Mouse (Mus musculus): ENCODE measurements at regions not wholly inside any gene's neighbourhood (a gene's known extent, or its start where the extent isn't known, plus 50 kb on each side); places are given as distances from the start of the nearest gene placed in this dataset.

GRCm38 (mm10) chr9:112436094-112436493 lies 200.4 kb upstream of the Arpp21 start:
- DNase-seq (ENCODE audit: low spot score in 2 of 2) = peak; percentile 24 to 38

GRCm38 (mm10) chr9:112431920-112432437 lies 196.2 kb upstream of the Arpp21 start:
- DNase-seq (ENCODE audit: low spot score in 2 of 2) = no peak

- DNase-seq (ENCODE audit: low spot score in 2 of 2) = no peak
Observed at GRCm38 (mm10) chr9:112429196-112429595, 193.5 kb upstream of the Arpp21 start.

DNA sequence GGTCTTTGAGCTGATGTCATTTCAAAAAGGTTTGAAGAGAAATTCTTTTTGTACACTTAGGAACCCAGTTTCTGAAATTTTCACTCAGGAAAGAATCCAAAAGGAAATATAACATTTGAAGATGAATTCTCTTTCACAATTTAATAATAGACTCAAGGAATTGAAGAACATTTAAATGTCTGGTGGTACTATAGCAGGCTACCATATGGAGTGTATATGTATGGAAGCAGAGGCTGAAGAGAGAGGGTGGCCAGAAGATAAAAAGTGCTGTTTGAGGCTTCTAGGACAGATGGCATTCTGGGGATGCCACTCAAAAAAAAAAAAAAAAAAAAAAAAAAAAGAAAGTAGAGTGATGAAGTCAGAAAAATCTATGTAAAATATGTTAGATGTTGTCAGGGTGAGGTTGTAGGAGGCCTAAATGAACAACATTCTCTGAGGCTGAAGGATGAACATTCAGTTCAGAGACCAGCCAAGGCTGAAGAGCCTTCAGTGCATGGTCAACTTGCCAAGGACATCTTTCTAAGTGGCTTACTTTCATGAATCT lies 170.1 kb upstream of the Arpp21 start:
- no peak for DNase-seq (ENCODE audit: low spot score in 2 of 2)

DNA sequence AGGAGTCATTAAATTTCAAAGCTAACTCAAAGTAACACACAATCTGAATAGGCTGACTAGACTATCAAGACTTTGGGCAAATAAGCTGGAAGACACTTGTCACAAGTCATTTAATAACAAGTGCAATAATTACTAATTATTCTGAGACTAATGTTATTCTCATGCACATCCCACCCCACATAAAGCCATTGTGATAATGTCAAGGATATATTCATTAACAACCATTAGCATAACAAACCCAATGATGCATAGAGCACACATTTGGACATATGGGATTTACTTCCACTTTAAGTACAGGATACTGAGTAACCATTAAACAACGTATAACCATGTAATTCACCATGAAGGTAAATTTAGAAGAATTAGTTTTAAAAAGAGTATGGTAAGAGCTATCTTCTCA lies 135.0 kb upstream of the Arpp21 start:
- DNase-seq (ENCODE audit: low spot score in 2 of 2) = no peak

- no peak for DNase-seq (ENCODE audit: low spot score in 2 of 2)
Observed at GRCm38 (mm10) chr9:112367291-112367690, 131.6 kb upstream of the Arpp21 start.

- DNase-seq (ENCODE audit: low spot score in 2 of 2) = peak; percentile 20 to 30
Observed at GRCm38 (mm10) chr9:112361355-112361754, 125.6 kb upstream of the Arpp21 start.

DNA sequence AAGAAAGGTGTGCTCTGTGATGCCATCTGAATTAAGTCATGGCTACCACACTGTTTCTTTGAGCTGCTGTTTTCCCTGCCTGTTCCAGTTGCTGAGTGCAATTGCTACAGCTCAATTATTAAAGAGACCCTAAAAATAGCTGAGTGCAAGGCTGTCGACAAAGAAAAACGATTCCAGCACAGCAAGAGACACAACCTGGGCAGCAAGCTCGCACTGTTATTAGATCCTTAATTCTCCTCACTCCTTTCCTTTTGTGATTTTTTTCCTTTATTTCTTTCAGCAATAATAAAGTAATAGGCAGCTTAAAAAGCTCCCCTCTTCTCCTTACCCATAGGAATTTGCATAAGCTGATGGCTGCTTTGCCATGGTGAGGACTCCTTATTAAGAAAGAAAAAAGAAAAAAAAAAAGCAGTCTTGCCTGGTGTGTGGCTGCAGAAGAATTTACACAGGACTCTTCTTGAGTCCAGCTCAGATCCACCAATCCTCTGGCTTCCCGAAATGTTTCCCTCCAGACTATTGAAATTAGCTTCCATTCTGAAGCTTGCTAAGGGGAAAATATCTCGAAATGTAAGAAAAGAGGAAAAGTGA lies 123.1 kb upstream of the Arpp21 start:
- no peak for DNase-seq (ENCODE audit: low spot score in 2 of 2)

GRCm38 (mm10) chr9:112353196-112353595 lies 117.5 kb upstream of the Arpp21 start:
- no peak for DNase-seq (ENCODE audit: low spot score in 2 of 2)

DNA sequence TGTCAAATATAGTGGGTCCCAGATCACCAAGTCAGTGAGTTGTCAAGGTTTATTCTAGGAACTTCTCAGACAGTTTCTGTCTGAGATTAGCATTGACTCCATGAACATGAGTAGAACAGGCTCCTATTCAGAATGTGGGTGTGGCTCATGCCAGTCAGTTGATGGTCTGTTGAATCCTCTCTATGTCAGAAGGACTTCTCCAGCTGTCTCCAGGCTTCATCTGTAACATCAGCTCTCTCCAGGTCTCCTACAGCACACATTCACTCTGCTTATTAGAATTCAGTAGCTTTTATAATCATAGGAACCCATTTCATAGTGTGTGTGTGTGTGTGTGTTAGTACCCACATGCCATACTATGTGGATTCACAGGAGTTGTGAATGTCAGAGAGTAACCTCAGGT lies 113.2 kb upstream of the Arpp21 start:
- no peak for DNase-seq (ENCODE audit: low spot score in 2 of 2)

DNA sequence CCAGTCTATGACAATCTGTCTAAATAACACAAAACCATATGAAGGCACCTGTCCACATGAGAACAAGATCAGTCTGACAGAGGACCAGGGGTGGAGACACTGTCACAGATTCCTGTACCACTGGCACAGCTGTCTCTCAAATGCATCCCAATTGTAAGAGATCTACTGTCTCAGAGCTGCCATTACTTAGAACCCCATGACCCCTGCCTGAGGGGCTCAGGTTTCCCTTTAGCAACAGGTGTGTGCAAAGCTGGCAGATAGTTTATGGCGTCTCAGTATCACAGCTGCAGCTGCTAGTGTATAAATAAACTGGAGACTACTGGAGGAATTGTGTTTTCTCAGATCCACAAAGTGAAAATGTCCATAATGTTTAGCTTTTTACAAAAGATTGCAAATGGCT lies 109.1 kb upstream of the Arpp21 start:
- no peak for DNase-seq (ENCODE audit: low spot score in 2 of 2)

DNA sequence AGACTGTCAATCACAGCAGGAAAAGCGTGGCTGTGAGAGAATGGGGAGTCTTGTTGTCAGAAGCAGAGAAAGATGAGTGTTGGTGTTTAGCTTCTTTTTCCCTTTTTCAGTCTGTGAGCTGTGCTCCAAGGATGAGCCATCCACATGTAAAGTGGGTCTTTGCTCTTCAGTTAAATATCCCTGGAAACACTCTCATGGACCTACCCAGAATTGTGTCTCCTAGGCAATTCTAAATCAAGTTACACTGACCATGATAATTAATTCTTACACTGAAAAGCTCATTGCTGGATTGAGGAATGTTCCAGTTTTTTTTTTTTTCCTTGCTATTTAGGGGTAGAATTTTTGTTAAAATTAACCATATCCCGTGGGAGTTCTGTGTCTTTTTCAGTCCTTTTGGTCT lies 104.6 kb upstream of the Arpp21 start:
- no peak for DNase-seq (ENCODE audit: low spot score in 2 of 2)

- no peak for DNase-seq (ENCODE audit: low spot score in 2 of 2)
Observed at GRCm38 (mm10) chr9:112320016-112320415, 84.3 kb upstream of the Arpp21 start.

DNA sequence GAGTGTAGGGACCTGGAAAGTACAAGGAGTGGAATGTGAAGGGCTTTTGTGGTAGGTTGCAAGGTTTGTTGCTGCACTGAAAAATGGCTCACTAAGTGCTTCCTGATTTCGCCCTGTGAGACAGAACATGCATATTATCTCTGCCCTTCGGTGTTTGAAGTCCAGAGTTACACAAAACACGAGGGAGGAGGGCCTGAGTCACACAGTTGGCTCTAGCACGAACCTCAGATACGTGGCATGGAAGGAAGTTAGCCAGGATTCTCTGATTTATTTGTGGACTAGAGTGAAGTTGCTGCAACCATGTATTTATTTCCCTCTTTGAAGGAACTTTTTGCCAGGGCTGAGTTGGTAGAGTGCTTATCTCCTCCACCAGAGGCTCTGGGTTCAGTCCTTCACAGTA lies 73.2 kb upstream of the Arpp21 start:
- DNase-seq (ENCODE audit: low spot score in 2 of 2) = no peak

DNA sequence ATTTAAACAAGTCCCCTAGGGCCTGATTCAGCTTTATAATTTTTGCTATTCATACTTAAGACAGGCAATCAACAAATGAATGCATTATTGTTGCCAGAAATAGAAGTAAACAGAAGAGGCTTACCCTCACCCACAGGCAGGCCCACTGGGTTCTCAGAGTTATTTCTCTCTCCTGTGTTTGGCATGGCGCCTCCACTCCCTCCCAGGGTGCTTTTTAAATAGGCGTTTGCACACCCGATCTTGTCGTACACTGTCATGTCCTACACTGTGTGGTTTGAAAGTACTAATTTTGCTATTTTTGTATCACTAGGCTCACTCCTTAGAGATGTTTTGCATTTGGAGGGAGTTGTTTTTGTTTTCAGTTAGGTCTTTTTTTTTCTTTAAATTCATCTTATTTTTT lies 72.1 kb upstream of the Arpp21 start:
- DNase-seq (ENCODE audit: low spot score in 2 of 2) = peak in 1 of 2 experiments; percentile 13

DNA sequence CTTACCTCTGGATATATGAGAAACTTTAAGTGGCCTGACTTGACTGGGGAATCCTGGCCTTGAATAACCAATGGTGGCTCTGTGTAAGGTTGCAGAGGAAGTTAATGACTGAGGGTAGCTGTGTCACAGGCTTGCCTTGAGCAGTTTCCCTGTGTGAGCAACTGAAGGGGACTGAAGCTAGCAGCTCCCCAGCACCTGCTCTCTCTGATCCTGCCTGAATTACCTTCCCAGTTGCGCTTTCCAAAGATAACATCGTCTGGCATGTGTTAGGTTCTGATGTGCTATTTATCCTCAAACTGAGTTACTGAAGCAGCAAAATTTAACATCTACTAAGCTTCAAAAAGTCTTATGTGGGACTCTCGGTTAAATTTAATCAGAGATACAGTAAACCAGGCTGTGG lies 56.1 kb upstream of the Arpp21 start:
- DNase-seq (ENCODE audit: low spot score in 2 of 2) = no peak

Small RNA genes in the stretch of these regions (microRNA-seq; reads per million reads assigned to microRNA genes)
- gene Gm27847 = 0 reads per million in 2 experiments
